Mouse (Mus musculus) CH12.LX (cell line): ENCODE data around the gene Map4k1. TPM values are rescaled to one million over a fixed set of nuclear protein-coding genes. Genes with fewer than 3 reads are reported as not detected.

Experiments used
- DNase-seq: peaks from one replicate; pipeline ENCODE4 v3.0.0-alpha.2; 2013; ENCODE audit errors: extremely low read depth
- H3K27ac ChIP-seq: 2 replicates; pipeline ENCODE4 v1.5.1; 2012; ENCODE audit warnings: low read depth, mild to moderate bottlenecking, control low read depth, moderate library complexity; ENCODE audit not compliant: insufficient read depth
- H3K27me3 ChIP-seq: replicated peaks from 2 replicates; pipeline ENCODE3; 2012; ENCODE audit warnings: inconsistent platforms
- H3K36me3 ChIP-seq, 2 experiments: replicated peaks in 1 of 2; 2 replicates each; pipeline versions ENCODE3 to v1.6.1; 2012; ENCODE audit warnings: inconsistent platforms in 1 of 2, low read length in 1 of 2, mild to moderate bottlenecking in 1 of 2, mixed read lengths in 1 of 2, moderate library complexity in 1 of 2; ENCODE audit not compliant: control insufficient read depth in 1 of 2, insufficient read depth in 1 of 2
- H3K4me1 ChIP-seq, 2 experiments: 2 replicates each; pipeline ENCODE4 v1.6.1; 2012; ENCODE audit warnings: inconsistent platforms in 1 of 2, moderate library complexity in 1 of 2; ENCODE audit not compliant: insufficient read depth in 2 of 2, control insufficient read depth in 1 of 2
- H3K4me2 ChIP-seq: 2 replicates; pipeline ENCODE4 v1.6.1; 2012; ENCODE audit warnings: low read depth, mild to moderate bottlenecking, control low read depth; ENCODE audit not compliant: poor library complexity, insufficient read depth, severe bottlenecking
- H3K4me3 ChIP-seq, 3 experiments: fragments of 150-350 bp in 1 of 3; sonication (generic) in 1 of 3; replicated peaks in 1 of 3; 2 replicates each; pipeline versions ENCODE3 to v1.5.1; 2011 to 2012; ENCODE audit warnings: low read depth in 2 of 3, low read length in 2 of 3, mild to moderate bottlenecking in 2 of 3, moderate library complexity in 2 of 3, control low read depth in 1 of 3, improper control_type of control experiment in 1 of 3, inconsistent platforms in 1 of 3, mixed read lengths in 1 of 3; ENCODE audit not compliant: poor library complexity in 1 of 3
- H3K79me2 ChIP-seq: replicated peaks from 2 replicates; pipeline ENCODE4 v1.6.1; 2012; ENCODE audit warnings: mild to moderate bottlenecking, moderate library complexity; ENCODE audit not compliant: control insufficient read depth, poor library complexity, insufficient read depth, severe bottlenecking; ENCODE audit errors: extremely low read depth
- H3K9ac ChIP-seq: 2 replicates; pipeline ENCODE4 v1.6.1; 2012; ENCODE audit warnings: low read depth, mild to moderate bottlenecking, control low read depth, moderate library complexity; ENCODE audit not compliant: insufficient read depth
- H3K9me3 ChIP-seq: replicated peaks from 2 replicates; pipeline ENCODE3; 2012; ENCODE audit warnings: low read length, inconsistent platforms, mixed read lengths
- CHD2 ChIP-seq: IDR thresholded peaks from 2 replicates; pipeline ENCODE4 v1.6.1; 2011; ENCODE audit warnings: low read length, improper control_type of control experiment
- E2F4 ChIP-seq: IDR thresholded peaks from 2 replicates; pipeline ENCODE4 v1.6.1; 2011; ENCODE audit warnings: low read depth, low read length, improper control_type of control experiment; ENCODE audit not compliant: insufficient replicate concordance
- ELF1 ChIP-seq: IDR thresholded peaks from 2 replicates; pipeline ENCODE4 v1.6.1; 2014; ENCODE audit warnings: low read depth, mild to moderate bottlenecking, inconsistent platforms, low read length, improper control_type of control experiment
- EP300 ChIP-seq: IDR thresholded peaks from 2 replicates; pipeline ENCODE4 v1.6.1; 2011; ENCODE audit warnings: low read length, improper control_type of control experiment
- ETS1 ChIP-seq: conservative IDR thresholded peaks from 2 replicates; pipeline ENCODE4 v1.6.1; 2012; ENCODE audit warnings: low read depth, mild to moderate bottlenecking, inconsistent platforms, low read length, improper control_type of control experiment, moderate library complexity
- HCFC1 ChIP-seq: IDR thresholded peaks from 2 replicates; pipeline ENCODE4 v1.6.1; 2012; ENCODE audit warnings: low read depth, mild to moderate bottlenecking, inconsistent platforms, low read length, improper control_type of control experiment
- JUN ChIP-seq: IDR thresholded peaks from 2 replicates; pipeline ENCODE4 v1.6.1; 2011; ENCODE audit warnings: low read depth, mild to moderate bottlenecking, low read length, improper control_type of control experiment, moderate library complexity; ENCODE audit not compliant: insufficient read depth
- KAT2A ChIP-seq: IDR thresholded peaks from 2 replicates; pipeline ENCODE4 v1.6.1; 2012; ENCODE audit warnings: low read length, improper control_type of control experiment, inconsistent platforms; ENCODE audit not compliant: insufficient replicate concordance
- MAFK ChIP-seq: IDR thresholded peaks from 2 replicates; pipeline ENCODE4 v1.6.1; 2011; ENCODE audit warnings: low read length, improper control_type of control experiment; ENCODE audit not compliant: insufficient replicate concordance
- MAX ChIP-seq: IDR thresholded peaks from 2 replicates; pipeline ENCODE4 v1.6.1; 2011; ENCODE audit warnings: low read length, improper control_type of control experiment
- MEF2A ChIP-seq: IDR thresholded peaks from 2 replicates; pipeline ENCODE4 v1.6.1; 2014; ENCODE audit warnings: low read depth, mild to moderate bottlenecking, inconsistent platforms, low read length, improper control_type of control experiment, borderline replicate concordance
- PAX5 ChIP-seq: IDR thresholded peaks from 2 replicates; pipeline ENCODE4 v1.6.1; 2012; ENCODE audit warnings: low read length, inconsistent platforms, mixed read lengths
- POLR2AphosphoS2 ChIP-seq: IDR thresholded peaks from 2 replicates; pipeline ENCODE4 v1.6.1; 2011; ENCODE audit warnings: low read depth, low read length, improper control_type of control experiment
- SMC3 ChIP-seq: IDR thresholded peaks from 2 replicates; pipeline ENCODE4 v1.6.1; 2011; ENCODE audit warnings: low read depth, low read length, improper control_type of control experiment
- TBP ChIP-seq: conservative IDR thresholded peaks from 2 replicates; pipeline ENCODE4 v1.6.1; 2011; ENCODE audit warnings: low read depth, low read length, improper control_type of control experiment
- TCF12 ChIP-seq: IDR thresholded peaks from 2 replicates; pipeline ENCODE4 v1.6.1; 2014; ENCODE audit warnings: low read depth, mild to moderate bottlenecking, inconsistent platforms, low read length, improper control_type of control experiment
- USF1 ChIP-seq: IDR thresholded peaks from 2 replicates; pipeline ENCODE4 v1.6.1; 2014; ENCODE audit warnings: low read depth, mild to moderate bottlenecking, inconsistent platforms, low read length, improper control_type of control experiment
- USF2 ChIP-seq: conservative IDR thresholded peaks from 2 replicates; pipeline ENCODE4 v1.6.1; 2011; ENCODE audit warnings: low read depth, low read length, improper control_type of control experiment
- dilution Hi-C: fragments of 300-500 bp; cut with MboI; formaldehyde crosslinking; loops from 2 replicates; pipeline ENCODE4 v1.14.3; 2020; ENCODE audit warnings: low sequenced_read_pairs; ENCODE audit not compliant: extremely low pct_unique_long_range_greater_than_20kb, extremely low pct_ligation_motif_present
- in situ Hi-C: fragments of 300-500 bp; cut with MboI; formaldehyde crosslinking; loops from 3 replicates; pipeline ENCODE4 v1.14.3; 2019; ENCODE audit warnings: low sequenced_read_pairs, low pct_ligation_motif_present, low pct_unique_long_range_greater_than_20kb, mixed read lengths
- polyA plus RNA-seq: library from polyadenylated mRNA; unstranded; fragments of >175 nt; gene quantifications from 2 replicates; pipeline ENCODE4 v1.2.1, GENCODE M21; 2012; ENCODE audit warnings: low read depth; ENCODE audit not compliant: insufficient read length
- total RNA-seq, 2 experiments: library from RNA; depleted of rRNA; stranded (reverse); fragments of 300-350 nt in 1 of 2; fragments of >200 nt in 1 of 2; gene quantifications; 2 replicates each; pipeline ENCODE4 v1.2.3; 2012 to 2014

Map4k1 gene
- total and polyA plus RNA-seq, 3 experiments = 114 to 395 (median 183) TPM

- H3K4me3 ChIP-seq = no peak overlapping the region
- TF ChIP-seq TBP (no peak), SMC3 (no peak), MAFK (no peak), ELF1 (no peak), CHD2 (no peak), ETS1 (no peak), KAT2A (no peak), E2F4 (no peak)
- no peak overlapping the region for H3K4me2 ChIP-seq
- no peaks in the 10 kb centered on the region for H3K9me3 ChIP-seq
- peaks cover 0 to under 1% of the 10 kb centered on the region in 2 experiments for H3K36me3 ChIP-seq
- H3K79me2 ChIP-seq = peaks cover 34% of the 10 kb centered on the region
- DNase-seq = no peak
- in situ Hi-C loops = no loop called here
- H3K27me3 ChIP-seq = no peaks in the 10 kb centered on the region
- no peak overlapping the region for H3K9ac ChIP-seq
- peaks cover 12 to 32% of the 10 kb centered on the region in 2 experiments for H3K4me1 ChIP-seq
- no peak overlapping the region for H3K27ac ChIP-seq
- dilution Hi-C loops = no loop called here
These were observed 18.4 kb upstream of the Map4k1 start for GRCm38 (mm10) chr7:28963399-28963923.

- Histone ChIP-seq H3K27me3 (no peaks in the 10 kb centered on the region), H3K4me3 (no peak overlapping the region), H3K9me3 (no peaks in the 10 kb centered on the region), H3K9ac (no peak overlapping the region), H3K4me2 (no peak overlapping the region), H3K79me2 (peaks cover 15% of the 10 kb centered on the region), H3K36me3 (peaks cover 2 to 19% of the 10 kb centered on the region in 2 experiments), H3K27ac (no peak overlapping the region), H3K4me1 (peaks cover 2 to 13% of the 10 kb centered on the region in 2 experiments; a peak in 2 of 4 replicates)
- DNase-seq = no peak
- dilution Hi-C loops = no loop called here
- no peak for TF ChIP-seq MEF2A
- in situ Hi-C loops = no loop called here
These were observed 16.5 kb upstream of the Map4k1 start for GRCm38 (mm10) chr7:28965346-28965840.

- in situ Hi-C loops = no loop called here
- H3K27me3 ChIP-seq = no peaks in the 10 kb centered on the region
- peaks cover 7 to 27% of the 10 kb centered on the region in 2 experiments for H3K36me3 ChIP-seq
- dilution Hi-C loops = no loop called here
- TF ChIP-seq JUN (no peak), HCFC1 (no peak), PAX5 (no peak), USF2 (no peak), TCF12 (no peak), TBP (no peak), MAX (no peak), EP300 (no peak), POLR2AphosphoS2 (no peak), MEF2A (no peak), USF1 (no peak), MAFK (no peak), ETS1 (no peak), ELF1 (no peak)
- TF ChIP-seq, all 38 proteins: peak for 0
- H3K79me2 ChIP-seq = peaks cover 7% of the 10 kb centered on the region
- H3K4me2 ChIP-seq = no peak overlapping the region
- no peak for DNase-seq
- no peak overlapping the region for H3K27ac ChIP-seq
- H3K9ac ChIP-seq = no peak overlapping the region
- no peak overlapping the region for H3K4me3 ChIP-seq
- H3K9me3 ChIP-seq = no peaks in the 10 kb centered on the region
- peaks cover 2 to 10% of the 10 kb centered on the region in 2 experiments; a peak in 2 of 4 replicates for H3K4me1 ChIP-seq
These were observed 15.7 kb upstream of the Map4k1 start for GRCm38 (mm10) chr7:28966181-28966580.
